Mouse (Mus musculus): Measurements from ENCODE around the gene Pianp.

Pianp gene

GRCm38 (mm10) chr6:124996551-124997501 is at the start of gene Pianp:
Gene Pianp, plus strand, starts transcription at chr6:124996694.
- DNase-seq (ENCODE audit: low read depth) = no peak

- no peak for DNase-seq (ENCODE audit: low read depth)
These were observed 42.3 kb upstream of the Pianp start for GRCm38 (mm10) chr6:124953991-124954715.

GRCm38 (mm10) chr6:124955212-124955611 is 41.3 kb upstream of the Pianp start:
- no peak for DNase-seq (ENCODE audit: low read depth)

GRCm38 (mm10) chr6:124958127-124958526 is 38.4 kb upstream of the Pianp start:
- no peak for DNase-seq (ENCODE audit: low read depth)

GRCm38 (mm10) chr6:124959960-124960359 is 36.5 kb upstream of the Pianp start:
- DNase-seq (ENCODE audit: low read depth) = no peak

GRCm38 (mm10) chr6:124961021-124961420 is 35.5 kb upstream of the Pianp start:
- no peak for DNase-seq (ENCODE audit: low read depth)

- DNase-seq (ENCODE audit: low read depth) = no peak
These were observed 31.9 kb upstream of the Pianp start for GRCm38 (mm10) chr6:124964638-124965037.

- DNase-seq (ENCODE audit: low read depth) = peak; percentile 77
These were observed 31.3 kb upstream of the Pianp start, which contains the start of gene Cops7a for GRCm38 (mm10) chr6:124965088-124965719. Gene Cops7a, minus strand, starts transcription at chr6:124965538.

- no peak for DNase-seq (ENCODE audit: low read depth)
These were observed 30.7 kb upstream of the Pianp start for GRCm38 (mm10) chr6:124965747-124966146.

GRCm38 (mm10) chr6:124966466-124967118 is 29.9 kb upstream of the Pianp start:
- DNase-seq (ENCODE audit: low read depth) = no peak

GRCm38 (mm10) chr6:124967766-124968165 is 28.7 kb upstream of the Pianp start:
- peak; percentile 28 for DNase-seq (ENCODE audit: low read depth)

- DNase-seq (ENCODE audit: low read depth) = no peak
These were observed 4.3 kb upstream of the Pianp start for GRCm38 (mm10) chr6:124992241-124992640.

- DNase-seq (ENCODE audit: low read depth) = no peak
These were observed 3.1 kb upstream of the Pianp start for GRCm38 (mm10) chr6:124993365-124993764.

GRCm38 (mm10) chr6:124993876-124994275 is 2.6 kb upstream of the Pianp start:
- DNase-seq (ENCODE audit: low read depth) = no peak

GRCm38 (mm10) chr6:124995246-124995645 is 1.2 kb upstream of the Pianp start:
- no peak for DNase-seq (ENCODE audit: low read depth)

GRCm38 (mm10) chr6:124995831-124996403 is 577 bp upstream of the Pianp start:
- no peak for DNase-seq (ENCODE audit: low read depth)

GRCm38 (mm10) chr6:124998066-124998465 is 1.6 kb downstream of the Pianp start:
- no peak for DNase-seq (ENCODE audit: low read depth)

GRCm38 (mm10) chr6:124999091-124999490 is 2.6 kb downstream of the Pianp start:
- no peak for DNase-seq (ENCODE audit: low read depth)

GRCm38 (mm10) chr6:124999546-124999945 is 3.1 kb downstream of the Pianp start:
- DNase-seq (ENCODE audit: low read depth) = no peak

- no peak for DNase-seq (ENCODE audit: low read depth)
These were observed 7.2 kb downstream of the Pianp start for GRCm38 (mm10) chr6:125003706-125004105.

- DNase-seq (ENCODE audit: low read depth) = no peak
These were observed 8.6 kb downstream of the Pianp start for GRCm38 (mm10) chr6:125005086-125005485.

- DNase-seq (ENCODE audit: low read depth) = no peak
These were observed 11.6 kb downstream of the Pianp start for GRCm38 (mm10) chr6:125008060-125008459.
